Mouse (Mus musculus): Measurements from ENCODE around the gene Scn8a. TPM values are rescaled to one million over a fixed set of nuclear protein-coding genes. Genes with fewer than 3 reads are reported as not detected.
"Not testable (repeated sequence)": the region's sequence is repeated elsewhere in the genome, so short reads cannot be mapped to it uniquely, and the experiment has no call there.

The Scn8a gene
- total RNA-seq (2014; fragmentation: Nextera tagmentation), result not detected in 2 replicates
- total RNA-seq (2017), result not detected in 2 replicates

DNA sequence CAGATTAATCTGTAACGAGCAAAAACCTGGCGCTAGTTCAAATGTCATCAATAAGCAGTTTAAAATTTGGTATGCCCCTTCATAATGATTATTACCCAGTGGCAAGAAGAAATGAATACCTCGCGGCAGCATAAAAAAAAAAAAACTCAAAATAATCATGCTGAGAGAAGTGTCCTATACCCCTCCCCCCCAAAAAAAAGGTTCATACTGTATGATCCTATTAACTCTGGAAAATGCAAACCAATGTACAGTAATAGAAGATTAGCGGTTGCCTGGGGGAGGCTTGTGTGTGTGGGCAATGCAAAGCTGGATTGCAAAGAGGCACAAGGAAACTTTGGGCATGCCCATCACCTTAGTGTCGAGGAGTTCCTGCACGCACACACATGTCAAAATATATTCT, at the start of gene Scn8a:
Gene Scn8a, plus strand, starts transcription at position 301 of the 400 bp plus-strand sequence.
- no peak for ATAC-seq (replicated peaks; ENCODE audit: poor library complexity, severe bottlenecking)

DNA sequence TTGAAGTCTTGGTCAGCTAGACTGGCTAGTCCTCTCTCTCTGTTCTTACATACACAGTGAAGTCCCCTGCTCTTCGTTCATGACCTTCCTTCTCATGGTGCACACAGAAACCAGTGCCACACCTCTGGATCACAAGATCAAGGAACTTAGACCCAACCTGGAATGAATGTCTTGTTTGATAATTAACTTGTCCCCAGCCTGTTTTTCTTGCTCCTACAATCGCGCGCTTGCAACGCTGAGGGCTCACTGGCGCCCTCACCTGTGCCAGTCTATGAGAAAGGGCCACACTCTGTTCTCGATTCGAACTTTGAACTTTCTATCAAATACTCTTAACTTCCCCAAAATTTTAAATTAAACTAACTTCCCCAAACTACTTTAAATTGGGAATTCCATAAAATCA, 47.8 kb upstream of the Scn8a start:
- no peak for ATAC-seq (replicated peaks; ENCODE audit: poor library complexity, severe bottlenecking)

DNA sequence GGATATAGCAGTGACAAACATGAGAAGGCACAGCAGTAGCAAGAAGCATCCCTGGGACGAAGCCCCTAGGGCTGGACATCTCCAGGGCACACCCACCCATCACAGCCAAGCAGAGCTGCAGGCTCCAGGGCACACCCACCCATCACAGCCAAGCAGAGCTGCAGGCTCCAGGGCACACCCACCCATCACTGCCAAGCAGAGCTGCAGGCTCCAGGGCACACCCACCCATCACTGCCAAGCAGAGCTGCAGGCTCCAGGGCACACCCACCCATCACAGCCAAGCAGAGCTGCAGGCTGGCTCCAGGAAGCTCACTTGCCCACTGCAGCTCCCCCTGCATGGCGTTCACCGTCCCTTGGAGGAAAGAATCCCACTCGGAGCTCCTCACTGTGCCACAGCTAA, 47.3 kb upstream of the Scn8a start:
- ATAC-seq (replicated peaks; ENCODE audit: poor library complexity, severe bottlenecking), result not testable (repeated sequence)

DNA sequence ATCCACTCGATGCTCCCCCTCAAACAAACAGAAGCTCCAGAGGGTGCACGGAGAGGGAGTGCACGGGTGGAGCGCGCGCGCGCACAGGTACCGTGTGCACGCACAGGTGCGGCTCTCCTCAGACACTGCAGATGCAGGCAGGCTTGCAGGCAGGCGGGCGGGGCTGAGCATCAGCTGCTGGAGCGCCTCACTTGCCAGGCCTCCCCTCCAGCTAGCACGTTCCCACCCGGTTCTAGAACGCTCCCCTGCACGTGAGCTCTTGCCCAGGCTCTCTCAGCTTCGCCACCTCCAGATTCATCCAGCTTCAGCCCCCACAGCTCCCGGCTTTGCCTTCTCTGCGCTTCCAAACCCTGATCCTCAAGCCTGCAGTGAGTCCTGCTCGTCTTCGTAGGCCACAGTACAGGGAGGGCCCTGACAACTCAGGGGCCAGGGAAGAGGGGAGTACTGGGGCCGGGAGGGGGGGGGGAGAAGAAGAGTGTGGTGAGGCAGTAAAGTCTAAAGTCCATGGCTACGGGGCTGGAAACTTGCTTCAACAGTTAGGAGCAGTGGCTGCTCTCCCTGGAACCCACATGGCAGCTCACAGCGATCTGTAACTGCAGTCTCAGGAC, 44.3 kb upstream of the Scn8a start:
- no peak for ATAC-seq (replicated peaks; ENCODE audit: poor library complexity, severe bottlenecking)

DNA sequence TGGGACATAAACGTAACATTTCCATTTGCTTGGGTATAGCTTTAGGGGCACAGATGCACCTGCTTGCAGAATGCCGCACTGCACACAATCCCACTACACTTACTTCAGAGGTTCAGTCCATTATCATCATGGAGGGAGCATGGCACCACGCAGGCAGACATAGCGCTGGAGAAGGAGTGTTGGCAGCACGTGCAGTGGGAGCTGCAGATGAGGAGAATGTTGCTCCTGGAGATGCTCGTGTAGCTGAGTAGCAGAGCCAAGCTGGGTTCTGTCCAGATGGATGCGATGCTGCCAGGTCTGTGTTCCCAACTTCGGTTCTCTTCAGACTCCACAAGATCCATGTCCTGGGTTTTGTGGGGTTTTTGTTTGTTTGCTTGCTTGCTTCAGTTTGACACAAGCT, 43.6 kb upstream of the Scn8a start:
- no peak for ATAC-seq (replicated peaks; ENCODE audit: poor library complexity, severe bottlenecking)

DNA sequence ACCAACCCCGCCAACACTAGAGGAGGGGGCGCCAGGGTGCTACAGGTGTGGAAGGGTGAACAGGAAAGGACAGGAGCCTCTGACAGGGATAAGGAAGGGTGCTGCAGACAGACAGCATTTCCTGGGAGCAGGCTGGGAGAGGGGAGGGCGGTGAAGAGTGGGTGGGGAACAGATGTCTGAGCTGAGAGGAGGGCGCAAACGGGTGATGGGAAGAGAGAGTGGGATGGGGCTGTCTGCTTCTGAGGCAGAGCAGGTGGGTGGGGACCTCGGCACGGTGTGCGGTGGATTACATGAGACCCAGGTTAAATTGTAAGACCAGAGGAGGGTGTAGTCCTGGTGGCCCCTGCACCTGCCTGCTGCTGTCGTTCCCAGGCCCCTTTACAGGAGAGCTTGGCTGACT, 39.9 kb upstream of the Scn8a start:
- ATAC-seq (replicated peaks; ENCODE audit: poor library complexity, severe bottlenecking), result no peak

DNA sequence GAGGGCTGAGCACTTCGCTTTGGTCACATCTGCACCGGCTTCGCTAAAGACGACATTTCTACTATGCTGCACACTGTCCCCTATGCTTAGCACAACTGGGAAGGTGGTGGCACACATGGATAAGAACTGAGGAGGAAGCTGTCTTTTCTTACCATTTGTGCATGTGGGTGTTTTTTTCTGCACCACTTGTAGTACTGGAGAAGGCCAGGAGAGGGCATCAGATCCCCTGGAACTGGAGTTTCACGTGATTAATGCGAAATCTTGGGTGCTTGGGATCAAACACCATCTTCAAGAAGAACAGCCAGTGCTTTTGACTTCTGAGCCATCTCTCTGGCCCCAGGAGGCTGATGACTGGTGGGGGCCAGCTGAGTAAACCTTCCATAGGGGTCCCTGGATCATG, 39.0 kb upstream of the Scn8a start:
- peak; percentile 37; the same call in 1 of the 2 replicates for ATAC-seq (replicated peaks; ENCODE audit: poor library complexity, severe bottlenecking)

DNA sequence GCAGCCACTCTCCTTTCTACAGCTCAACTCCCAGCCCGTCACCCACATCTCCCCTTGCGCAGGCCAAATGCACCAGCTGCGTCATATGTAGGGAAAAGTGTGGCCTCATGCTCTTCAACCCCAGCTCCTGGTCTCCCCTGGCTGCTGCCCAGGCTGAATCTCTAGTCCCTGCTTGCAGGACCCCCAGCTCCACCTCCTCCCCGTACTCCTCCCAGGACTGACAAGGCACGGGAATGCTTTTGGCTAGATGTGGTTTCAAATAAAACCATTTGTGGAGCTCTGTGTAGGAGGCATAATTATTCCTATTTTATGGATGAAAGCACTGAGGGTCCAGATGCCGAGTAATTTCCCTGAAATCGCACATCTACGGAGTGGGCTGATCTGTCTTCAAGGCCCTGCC, 37.5 kb upstream of the Scn8a start:
- no peak for ATAC-seq (replicated peaks; ENCODE audit: poor library complexity, severe bottlenecking)

DNA sequence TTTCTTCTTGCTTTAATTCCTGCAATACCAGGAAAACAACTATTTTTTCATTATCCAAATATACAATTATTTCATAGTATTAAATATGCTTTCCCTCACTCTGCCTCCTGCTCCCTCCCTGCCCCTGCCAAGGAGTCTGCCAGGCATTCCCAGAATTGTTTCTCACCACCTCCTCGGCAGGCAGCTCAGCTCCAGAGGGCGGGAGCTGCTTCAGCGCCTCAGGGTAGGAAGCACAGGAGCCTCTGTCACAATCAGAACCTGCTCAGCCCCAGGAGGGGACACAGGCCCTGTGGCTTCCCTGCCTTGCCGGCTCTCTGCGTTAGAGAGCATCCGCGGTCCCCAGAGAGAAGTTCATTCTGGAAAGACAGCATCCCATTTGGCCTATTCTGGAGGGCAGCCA, 36.9 kb upstream of the Scn8a start:
- no peak for ATAC-seq (replicated peaks; ENCODE audit: poor library complexity, severe bottlenecking)

DNA sequence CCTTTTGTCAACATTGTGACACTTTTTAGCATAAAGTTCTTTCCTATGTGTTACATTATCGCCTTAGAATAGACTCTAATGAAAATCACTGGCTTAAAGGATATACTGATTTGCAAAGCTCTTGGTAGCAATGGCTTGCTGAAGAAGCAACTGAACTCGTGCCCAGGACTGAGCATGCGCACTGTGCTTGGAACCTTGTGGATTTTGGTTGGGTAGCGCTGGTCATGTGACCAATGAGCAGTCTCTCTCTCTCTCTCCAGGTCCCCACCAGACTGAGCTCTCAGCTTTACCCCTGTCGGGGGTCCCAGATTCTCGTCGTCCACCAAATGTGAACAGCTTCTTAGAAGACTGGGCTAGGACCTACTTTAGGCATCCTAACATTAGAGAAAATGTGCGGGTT, 32.9 kb upstream of the Scn8a start:
- ATAC-seq (replicated peaks; ENCODE audit: poor library complexity, severe bottlenecking), result no peak

DNA sequence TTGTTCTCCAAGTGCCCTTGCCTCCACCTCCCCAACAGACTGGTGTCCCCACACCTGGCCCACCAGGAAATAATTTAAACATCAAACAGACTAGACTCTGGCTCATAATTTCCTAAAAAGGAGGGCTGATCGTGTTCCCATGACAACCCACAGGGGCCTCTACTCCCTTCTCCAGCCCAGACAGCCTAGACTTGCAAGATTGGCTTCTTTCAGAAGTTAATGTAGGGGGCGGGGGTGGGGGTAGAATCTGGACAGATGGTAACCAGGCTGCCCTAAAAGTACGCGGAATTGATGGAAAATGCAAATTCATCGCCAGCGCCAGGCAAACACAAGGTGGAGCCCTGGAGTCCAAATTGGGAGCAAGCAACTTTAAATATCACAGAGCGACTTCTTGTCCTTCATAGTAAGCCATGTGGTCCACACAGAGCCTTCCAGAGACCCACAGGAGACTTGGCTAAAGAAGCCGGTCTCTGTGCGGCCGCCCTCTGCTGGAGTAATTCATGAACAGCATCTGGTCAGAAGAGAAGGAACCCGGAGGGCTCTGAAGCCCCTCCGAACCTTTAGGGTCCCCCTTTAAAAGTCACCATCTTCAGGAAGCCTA, 31.0 kb upstream of the Scn8a start:
- peak; percentile 59 for ATAC-seq (replicated peaks; ENCODE audit: poor library complexity, severe bottlenecking)

DNA sequence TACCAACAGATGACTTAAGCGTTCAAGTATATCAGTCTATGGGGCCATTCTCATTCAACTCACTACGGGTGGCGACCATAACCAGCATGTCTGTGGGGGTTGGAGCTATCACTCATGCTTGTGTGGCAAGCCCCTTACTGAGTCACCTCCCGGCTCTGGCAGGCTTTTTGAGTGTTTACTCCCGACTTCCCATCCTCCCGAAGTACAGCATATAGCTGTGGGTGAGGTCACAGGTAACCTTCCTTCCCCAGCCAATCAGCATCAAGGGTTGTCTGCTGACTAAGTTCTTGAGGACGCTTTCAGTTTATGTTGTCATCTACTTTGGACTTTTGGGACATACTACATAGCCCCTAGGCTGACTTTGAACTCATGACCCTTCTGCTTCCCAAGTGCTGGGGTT, 25.3 kb upstream of the Scn8a start:
- no peak for ATAC-seq (replicated peaks; ENCODE audit: poor library complexity, severe bottlenecking)

DNA sequence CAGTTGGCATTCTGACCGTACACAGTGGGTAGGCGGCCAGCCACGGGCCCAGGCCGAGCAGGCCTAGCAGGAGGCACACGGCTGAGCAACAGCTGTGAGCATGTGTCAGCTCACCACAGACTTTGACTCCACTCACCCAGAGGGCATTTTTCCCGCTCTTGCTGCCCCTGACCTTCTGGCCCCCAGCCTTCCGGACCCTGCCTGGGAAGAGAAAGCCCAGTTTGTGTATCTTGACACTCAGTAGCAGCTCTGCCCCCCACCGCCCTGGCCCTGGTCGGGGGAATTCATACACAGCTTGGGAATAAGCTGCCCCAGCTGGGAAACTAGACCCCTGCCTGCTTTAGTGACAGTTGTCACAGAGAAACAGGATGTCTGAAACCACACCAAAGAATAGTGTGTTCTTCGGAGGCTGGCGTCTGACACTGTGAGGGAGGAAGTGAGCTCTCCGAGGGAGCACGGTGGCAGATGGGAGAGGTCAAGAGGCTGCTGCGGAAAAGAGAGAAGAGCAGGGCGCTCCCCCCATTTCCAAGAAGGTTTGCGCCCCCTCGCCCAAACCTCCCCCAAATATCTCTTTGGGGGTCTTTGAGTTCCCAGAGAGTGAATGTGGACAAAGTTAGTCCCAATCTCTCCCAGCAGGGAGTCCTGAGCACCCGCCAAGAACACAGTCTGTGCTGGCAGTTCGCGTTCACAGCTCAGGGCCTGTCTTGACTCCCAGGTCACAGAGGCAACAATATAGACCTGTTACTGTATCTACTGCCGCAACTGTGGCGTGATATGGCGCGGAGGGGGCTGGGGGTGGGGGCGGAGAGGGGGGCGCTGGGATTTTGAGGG, 24.4 kb upstream of the Scn8a start:
- peak; percentile 35 for ATAC-seq (replicated peaks; ENCODE audit: poor library complexity, severe bottlenecking)

DNA sequence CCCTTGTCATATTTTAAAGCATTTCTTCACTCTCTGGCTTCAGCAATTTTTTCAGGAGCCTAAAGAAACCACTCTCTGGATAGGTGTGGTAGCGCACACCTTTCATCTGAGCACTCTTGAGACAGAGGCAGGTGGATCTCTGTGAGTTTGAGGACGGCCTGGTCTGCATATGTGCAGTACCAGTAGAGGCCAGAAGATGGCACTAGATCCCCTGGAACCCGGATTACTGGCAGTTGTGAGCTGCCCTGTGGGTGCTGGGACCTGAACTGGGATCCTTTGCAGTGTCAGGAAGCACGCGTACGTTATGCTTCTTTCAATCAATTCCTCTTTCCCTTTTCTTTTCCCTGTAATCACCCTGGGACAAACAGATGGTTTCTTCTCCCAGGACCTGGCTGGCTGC, 22.5 kb upstream of the Scn8a start:
- ATAC-seq (replicated peaks; ENCODE audit: poor library complexity, severe bottlenecking), result no peak

DNA sequence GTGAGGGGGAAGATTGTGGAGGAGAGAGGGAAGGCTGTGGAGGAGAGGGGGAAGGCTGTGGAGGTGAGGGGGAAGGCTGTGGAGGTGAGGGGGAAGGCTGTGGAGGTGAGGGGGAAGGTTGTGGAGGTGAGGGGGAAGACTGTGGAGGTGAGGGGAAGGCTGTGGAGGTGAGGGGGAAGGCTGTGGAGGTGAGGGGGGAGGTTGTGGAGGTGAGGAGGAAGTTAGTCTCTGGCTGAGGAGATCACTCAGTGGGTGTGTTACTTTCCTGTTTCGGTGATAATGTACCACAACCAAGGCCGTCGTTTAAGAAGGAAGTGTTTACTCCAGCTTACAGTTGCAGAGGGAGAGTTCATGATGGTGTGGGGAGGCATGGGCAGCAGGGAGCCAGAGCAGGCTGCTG, 12.1 kb upstream of the Scn8a start:
- ATAC-seq (replicated peaks; ENCODE audit: poor library complexity, severe bottlenecking), result no peak

DNA sequence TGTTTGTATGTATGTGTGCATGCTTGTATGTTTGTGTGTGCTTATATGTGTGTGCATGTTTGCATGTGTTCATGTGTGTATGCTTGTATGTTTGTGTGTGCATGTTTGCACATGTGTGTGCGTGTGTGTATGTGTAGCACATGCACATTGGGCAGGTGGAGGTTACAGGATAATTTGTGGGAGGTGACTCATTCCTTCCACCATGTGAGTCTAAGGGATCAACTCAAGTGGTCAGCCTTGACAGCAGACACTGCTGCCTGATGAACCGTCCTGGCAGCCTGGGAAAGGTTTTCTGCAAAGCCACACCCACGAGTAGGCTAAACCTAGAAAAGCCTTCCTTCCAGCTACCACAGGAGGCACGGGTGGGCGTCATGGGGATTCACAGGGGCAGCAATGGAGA, 8.8 kb upstream of the Scn8a start:
- no peak for ATAC-seq (replicated peaks; ENCODE audit: poor library complexity, severe bottlenecking)

DNA sequence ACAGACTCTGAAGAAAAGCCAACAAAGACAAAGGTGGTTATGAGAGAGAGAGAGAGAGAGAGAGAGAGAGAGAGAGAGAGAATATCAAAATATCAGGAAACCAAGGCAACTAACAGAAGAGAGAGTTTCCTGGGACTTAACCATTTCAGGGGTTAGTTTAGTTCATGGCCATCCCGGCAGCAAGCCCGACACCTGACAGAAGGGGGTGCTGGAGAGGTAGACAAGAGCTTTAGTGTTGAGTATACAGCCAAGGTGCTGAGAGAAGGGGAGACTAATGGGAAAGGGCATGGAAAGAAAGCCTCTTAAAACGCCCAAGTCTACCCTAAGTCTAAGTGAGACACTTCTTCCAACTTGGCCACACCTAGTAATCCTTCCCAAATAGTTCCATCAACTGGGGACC, 4.1 kb upstream of the Scn8a start:
- ATAC-seq (replicated peaks; ENCODE audit: poor library complexity, severe bottlenecking), result no peak

DNA sequence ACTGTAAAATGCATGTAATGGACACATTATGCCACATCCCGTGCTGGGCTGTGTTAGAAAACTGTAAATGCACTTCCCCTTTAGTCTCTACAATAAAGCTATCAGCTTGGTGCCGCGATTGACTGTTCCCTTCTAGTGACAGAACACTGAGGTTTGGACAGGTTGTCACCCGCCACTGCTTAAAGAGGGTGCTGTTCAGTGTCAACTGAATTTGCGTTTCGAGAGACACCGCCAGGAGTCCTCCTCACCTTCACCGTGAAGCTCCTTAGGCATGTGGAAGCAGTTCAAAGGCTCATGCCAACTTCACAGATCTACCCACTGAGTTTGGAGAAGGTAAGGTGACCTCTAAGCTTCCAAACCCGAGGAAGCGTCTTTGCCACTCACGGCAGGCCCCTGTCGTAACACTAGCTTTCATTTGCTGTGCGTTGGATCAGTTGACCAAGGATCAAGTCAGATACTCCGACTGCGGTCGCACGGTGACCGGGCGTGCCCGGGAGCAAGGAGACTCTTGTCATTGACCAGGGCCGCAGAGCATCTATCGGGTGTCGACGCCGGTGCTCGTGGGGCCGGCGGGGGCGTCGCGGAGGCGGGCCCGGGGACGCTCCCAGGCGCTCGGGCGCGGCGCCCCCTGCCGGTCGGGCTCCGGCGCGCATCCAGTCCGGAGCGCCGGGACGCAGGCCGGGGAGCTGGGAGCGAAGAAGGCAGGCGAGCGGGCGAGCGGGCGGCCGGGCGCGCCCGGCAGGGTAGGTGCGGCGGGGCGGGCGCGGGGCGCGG, 530 bp downstream of the Scn8a start:
- peak; percentile 56 for ATAC-seq (replicated peaks; ENCODE audit: poor library complexity, severe bottlenecking)

DNA sequence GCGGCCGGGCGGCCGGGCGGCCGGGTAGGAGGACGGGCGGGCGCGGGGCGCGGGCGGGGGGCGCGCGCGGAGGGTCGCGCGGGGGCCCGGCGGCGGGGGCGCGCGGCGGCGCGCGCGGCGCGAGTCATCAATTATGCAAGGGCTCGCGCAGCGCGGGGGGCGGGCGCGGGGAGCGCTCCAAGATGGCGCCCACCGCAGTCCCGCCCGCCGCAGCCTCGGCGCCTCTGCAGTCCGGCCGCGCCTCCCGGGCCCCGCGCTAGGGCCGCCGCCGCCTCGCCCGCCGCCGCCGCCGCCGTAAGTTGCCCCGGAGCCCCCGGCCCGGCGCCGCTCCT, 1.1 kb downstream of the Scn8a start:
- peak; percentile 39; the same call in 1 of the 2 replicates for ATAC-seq (replicated peaks; ENCODE audit: poor library complexity, severe bottlenecking)

DNA sequence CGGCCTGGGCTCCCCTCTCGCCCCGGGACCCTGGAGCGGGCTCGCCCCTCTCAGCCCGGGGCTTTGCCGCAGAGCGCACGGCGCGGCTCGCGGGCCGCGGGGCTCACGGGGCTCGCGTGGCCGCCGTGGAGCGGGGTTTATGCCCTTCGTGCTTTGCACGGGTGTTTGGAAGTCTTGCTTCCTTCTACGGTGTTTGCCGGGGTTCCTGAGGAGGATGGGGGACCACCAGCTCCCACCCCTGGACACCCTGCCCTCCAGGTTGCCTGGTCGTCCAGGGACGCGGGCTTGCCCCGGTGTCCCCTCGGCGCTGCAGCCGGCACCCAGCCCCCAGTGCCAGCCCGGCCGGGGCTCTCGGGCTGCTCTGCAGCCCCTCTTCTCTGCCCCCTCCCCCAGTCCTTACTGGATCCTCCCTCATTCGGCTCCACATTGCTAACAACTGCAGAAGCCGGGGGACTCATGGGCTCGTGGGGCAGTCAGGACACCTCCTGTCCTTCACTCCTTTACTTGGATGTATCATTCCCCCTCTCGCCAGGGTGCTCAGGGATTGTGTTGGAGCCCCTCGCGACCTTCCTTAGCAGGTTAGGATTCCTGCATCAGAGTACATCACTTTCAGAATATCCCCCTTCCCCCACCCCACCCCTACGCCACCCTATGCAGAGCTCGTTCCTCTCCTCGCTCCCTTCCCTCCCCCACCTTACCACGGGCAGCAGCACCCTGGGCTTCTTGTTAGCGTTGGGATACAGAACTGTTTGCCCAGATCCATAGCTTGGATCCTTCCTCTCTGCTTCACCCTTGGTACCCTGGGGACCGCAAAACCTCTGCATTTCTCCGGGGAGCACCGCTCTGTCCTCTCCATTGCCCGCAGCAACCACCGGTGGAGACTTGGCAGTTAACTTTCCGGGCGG, 1.7 kb downstream of the Scn8a start:
- ATAC-seq (replicated peaks; ENCODE audit: poor library complexity, severe bottlenecking), result no peak

Data from granulocyte monocyte progenitor cell, adult 5-6 weeks (primary cell).